Mouse (Mus musculus): ENCODE data around the gene Gpn2. TPM values are rescaled to one million over a fixed set of nuclear protein-coding genes. Genes with fewer than 3 reads are reported as not detected.

Gpn2 gene
- polyA plus RNA-seq, 1 experiment = 22.2 TPM

DNA sequence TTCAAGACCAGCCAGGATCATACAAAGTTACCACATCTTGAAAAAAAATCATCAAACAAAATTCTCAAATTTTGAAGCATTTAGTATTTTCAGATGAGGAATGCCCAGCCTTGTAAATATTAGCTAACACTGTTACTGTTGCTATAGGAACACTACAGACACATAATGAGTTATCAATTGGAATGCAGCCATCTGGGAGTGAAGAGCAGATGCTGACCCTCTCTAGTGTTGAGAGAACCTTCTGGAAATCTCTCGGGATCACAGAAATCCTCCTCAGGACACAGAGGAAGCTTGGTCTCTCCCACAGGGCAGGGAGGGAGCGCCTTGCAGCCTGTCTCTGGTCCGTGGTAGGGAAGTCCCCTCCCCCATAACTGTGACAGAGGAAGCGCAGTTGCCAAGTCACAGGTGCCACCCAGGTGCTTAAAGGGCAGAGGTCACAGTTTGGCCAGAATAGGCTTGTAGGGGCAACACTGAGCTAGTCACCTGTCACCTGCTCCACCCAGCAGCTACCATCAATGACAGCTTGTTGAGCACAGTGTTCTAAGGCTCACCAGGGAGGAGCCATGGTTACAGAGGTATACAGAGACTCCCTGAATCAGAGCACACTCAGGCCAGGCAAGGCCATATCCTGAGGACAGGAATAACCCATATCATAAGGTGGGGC lies 35.4 kb downstream of the Gpn2 start:
- TF ChIP-seq CTCF (IDR thresholded peaks at IDR 0.05; ENCODE audit: extremely low read depth, insufficient read depth, low read length) (no peak), POLR2A (IDR thresholded peaks at IDR 0.05; ENCODE audit: extremely low read depth, insufficient read depth, low read length) (no peak)
- Histone ChIP-seq H3K4me1 (ENCODE audit: control insufficient read depth, insufficient read depth, low read length) (peaks cover 2% of the 10 kb centered on the region; the same call in 1 of the 2 replicates), H3K27ac (ENCODE audit: insufficient read depth, low read length) (no peak overlapping the region), H3K4me3 (ENCODE audit: insufficient read depth, low read length) (no peak overlapping the region)

DNA sequence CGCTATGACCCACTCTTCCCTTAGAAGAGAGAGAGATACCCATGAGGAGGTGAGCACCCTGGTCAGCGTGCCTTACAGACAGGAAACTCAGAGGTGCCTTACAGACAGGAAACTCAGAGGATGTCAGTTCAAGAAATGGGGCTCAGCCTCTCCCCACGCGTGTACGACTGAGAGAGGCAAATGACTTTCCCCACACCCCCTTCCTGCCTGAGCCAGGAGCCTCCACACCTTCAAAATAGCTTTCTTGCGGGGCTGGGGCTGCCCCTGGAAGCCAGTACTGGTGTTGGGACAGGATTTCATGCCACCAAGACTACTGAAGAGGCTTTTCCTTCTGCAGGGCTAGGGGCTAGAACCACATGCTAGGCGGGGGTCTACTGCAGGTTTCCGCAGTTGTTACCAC lies 36.5 kb downstream of the Gpn2 start:
- no peak overlapping the region for H3K4me3 ChIP-seq (ENCODE audit: insufficient read depth, low read length)
- no peaks in the 10 kb centered on the region for H3K4me1 ChIP-seq (ENCODE audit: control insufficient read depth, insufficient read depth, low read length)
- no peak overlapping the region for H3K27ac ChIP-seq (ENCODE audit: insufficient read depth, low read length)
- TF ChIP-seq POLR2A (IDR thresholded peaks at IDR 0.05; ENCODE audit: extremely low read depth, insufficient read depth, low read length) (no peak), CTCF (IDR thresholded peaks at IDR 0.05; ENCODE audit: extremely low read depth, insufficient read depth, low read length) (no peak)

DNA sequence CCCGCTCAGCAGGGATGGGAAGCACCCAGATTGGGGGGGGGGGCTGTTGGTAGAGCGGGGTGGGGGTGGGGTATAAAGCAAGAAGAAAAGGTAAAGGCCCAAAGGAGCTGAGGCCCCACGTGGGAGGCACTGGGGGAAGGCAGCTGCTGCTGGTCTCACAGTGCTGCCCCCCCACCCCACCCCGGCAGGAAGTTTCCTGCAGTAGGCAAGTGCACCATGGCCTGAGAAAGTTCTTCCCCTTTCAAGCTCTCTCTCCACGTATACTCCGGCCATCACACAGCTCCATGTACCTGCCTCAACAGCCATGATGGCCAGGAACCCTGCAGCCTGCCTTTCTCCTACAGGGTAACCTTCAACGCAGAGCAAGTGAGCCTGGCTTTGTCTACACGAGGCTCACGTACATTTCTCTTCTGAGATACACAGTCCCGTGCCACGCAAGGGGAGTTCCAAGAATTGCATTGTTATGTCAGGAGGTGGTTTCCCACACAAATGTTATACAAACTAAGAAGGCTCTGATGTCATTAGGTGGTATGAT lies 38.1 kb downstream of the Gpn2 start:
- no peak overlapping the region for H3K4me3 ChIP-seq (ENCODE audit: insufficient read depth, low read length)
- TF ChIP-seq CTCF (IDR thresholded peaks at IDR 0.05; ENCODE audit: extremely low read depth, insufficient read depth, low read length) = no peak
- TF ChIP-seq POLR2A (IDR thresholded peaks at IDR 0.05; ENCODE audit: extremely low read depth, insufficient read depth, low read length) = no peak
- no peaks in the 10 kb centered on the region for H3K4me1 ChIP-seq (ENCODE audit: control insufficient read depth, insufficient read depth, low read length)
- no peak overlapping the region for H3K27ac ChIP-seq (ENCODE audit: insufficient read depth, low read length)

DNA sequence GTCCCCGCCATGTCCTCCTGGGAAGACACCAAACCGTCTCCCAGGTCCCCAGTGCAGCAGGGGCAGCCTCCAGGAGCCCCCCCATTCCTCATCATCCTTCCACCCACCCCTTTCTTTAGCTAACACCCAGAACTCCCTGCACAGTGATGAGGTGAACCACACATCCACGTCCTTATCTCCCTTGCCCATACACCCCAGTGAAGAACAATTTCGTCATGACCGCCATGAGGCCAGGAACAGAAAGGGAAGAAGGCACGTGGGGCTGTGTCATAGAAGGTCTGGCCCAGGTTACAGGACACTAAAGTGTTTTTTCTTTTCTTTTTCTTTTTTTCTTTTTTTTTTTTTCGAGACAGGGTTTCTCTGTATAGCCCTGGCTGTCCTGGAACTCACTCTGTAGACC lies 40.7 kb downstream of the Gpn2 start:
- TF ChIP-seq POLR2A (IDR thresholded peaks at IDR 0.05; ENCODE audit: extremely low read depth, insufficient read depth, low read length) (no peak), CTCF (IDR thresholded peaks at IDR 0.05; ENCODE audit: extremely low read depth, insufficient read depth, low read length) (no peak)
- H3K27ac ChIP-seq (ENCODE audit: insufficient read depth, low read length) = no peak overlapping the region

DNA sequence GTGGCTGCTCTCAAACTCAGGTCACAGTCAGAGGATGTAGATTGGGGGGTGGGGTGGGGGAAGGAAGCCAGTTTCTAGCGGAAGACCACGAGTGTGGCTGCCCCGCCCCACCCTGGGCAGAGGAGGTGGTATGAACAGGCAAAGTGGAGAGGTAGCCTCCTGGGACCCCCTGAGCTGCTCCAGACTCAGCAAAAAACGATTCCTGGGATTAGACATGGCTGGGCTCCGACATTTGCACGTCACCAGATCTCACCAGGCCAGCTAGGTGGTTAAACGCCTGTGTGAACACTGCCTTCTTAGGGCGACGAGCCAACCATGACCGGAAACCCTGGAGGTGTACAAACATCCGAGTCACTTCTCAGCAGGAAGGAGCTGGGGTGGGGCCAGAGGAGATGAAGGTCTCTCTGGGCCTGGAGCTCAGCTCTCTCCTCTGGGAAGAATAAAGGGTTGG lies 41.5 kb downstream of the Gpn2 start:
- Histone ChIP-seq H3K4me3 (ENCODE audit: insufficient read depth, low read length) (no peak overlapping the region), H3K27ac (ENCODE audit: insufficient read depth, low read length) (peak overlapping the region; percentile 19; the same call in 1 of the 2 replicates), H3K4me1 (ENCODE audit: control insufficient read depth, insufficient read depth, low read length) (no peaks in the 10 kb centered on the region)
- no peak for TF ChIP-seq CTCF (IDR thresholded peaks at IDR 0.05; ENCODE audit: extremely low read depth, insufficient read depth, low read length)
- TF ChIP-seq POLR2A (IDR thresholded peaks at IDR 0.05; ENCODE audit: extremely low read depth, insufficient read depth, low read length) = no peak

More for the DNA sequence above, 40.7 kb downstream of the Gpn2 start:
- H3K4me1 ChIP-seq (ENCODE audit: control insufficient read depth, insufficient read depth, low read length) = no peaks in the 10 kb centered on the region
- H3K4me3 ChIP-seq (ENCODE audit: insufficient read depth, low read length) = no peak overlapping the region

DNA sequence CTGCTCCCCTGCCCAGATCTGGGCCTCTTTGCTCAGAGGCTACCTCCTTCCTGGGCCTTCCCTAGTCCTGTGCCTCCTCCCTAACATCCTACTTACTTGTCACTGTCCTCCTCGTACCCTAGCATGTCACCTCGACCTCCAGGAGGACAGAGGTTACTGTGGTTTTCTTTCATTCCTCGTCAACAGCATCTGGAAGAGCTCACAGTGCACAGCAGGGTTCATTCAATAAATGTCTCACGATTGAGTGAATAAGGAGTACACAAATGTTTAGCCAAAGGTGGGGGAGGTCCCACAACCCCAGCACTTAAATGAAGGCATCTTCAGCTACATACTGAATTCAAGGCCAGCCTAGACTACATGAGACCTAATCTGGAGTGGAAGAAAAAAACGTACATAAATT lies 42.1 kb downstream of the Gpn2 start:
- H3K27ac ChIP-seq (ENCODE audit: insufficient read depth, low read length) = peak overlapping the region; percentile 19; the same call in 1 of the 2 replicates
- H3K4me3 ChIP-seq (ENCODE audit: insufficient read depth, low read length) = no peak overlapping the region
- TF ChIP-seq POLR2A (IDR thresholded peaks at IDR 0.05; ENCODE audit: extremely low read depth, insufficient read depth, low read length) = no peak
- no peak for TF ChIP-seq CTCF (IDR thresholded peaks at IDR 0.05; ENCODE audit: extremely low read depth, insufficient read depth, low read length)
- peaks cover 3% of the 10 kb centered on the region for H3K4me1 ChIP-seq (ENCODE audit: control insufficient read depth, insufficient read depth, low read length)

DNA sequence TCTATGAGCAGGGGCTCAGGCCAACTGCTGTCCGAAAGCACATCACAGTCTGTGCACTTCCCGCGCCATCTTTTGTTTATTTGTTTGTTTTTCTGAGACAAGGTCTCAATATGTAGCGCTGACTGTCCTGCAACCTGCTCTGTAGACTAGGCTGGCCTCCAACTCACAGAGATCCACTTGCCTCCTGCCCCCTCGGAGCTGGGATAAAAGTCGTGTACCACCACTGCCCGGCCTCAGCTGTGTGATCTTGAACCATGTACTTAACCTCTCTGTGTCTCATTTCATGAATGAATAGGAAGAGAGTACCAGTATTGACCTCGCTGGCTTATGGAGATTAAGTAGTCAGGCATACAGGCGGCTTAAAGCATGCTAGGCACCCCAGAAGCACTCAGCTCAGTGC lies 42.5 kb downstream of the Gpn2 start:
- peaks cover 5% of the 10 kb centered on the region for H3K4me1 ChIP-seq (ENCODE audit: control insufficient read depth, insufficient read depth, low read length)
- no peak for TF ChIP-seq CTCF (IDR thresholded peaks at IDR 0.05; ENCODE audit: extremely low read depth, insufficient read depth, low read length)
- TF ChIP-seq POLR2A (IDR thresholded peaks at IDR 0.05; ENCODE audit: extremely low read depth, insufficient read depth, low read length) = no peak
- no peak overlapping the region for H3K27ac ChIP-seq (ENCODE audit: insufficient read depth, low read length)
- no peak overlapping the region for H3K4me3 ChIP-seq (ENCODE audit: insufficient read depth, low read length)

DNA sequence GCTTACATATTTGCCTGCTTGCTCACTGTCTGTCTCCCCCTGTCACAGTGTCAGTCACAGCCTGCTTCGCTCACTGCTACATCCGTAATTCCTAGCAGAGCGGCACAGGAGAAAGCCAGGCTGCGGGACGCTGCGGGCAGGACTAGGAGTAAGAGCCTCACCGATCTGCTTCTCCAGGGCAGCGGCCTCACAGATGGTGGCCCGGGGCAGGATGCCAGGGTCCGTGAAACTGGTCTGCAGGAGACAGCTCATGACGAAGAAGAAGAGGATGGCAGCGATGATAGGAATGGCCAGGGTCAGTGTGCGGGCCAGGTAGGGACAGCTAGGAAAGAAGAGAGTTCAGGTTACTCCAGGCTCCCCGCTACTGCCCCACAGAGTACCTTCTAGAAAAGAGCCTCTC lies 42.9 kb downstream of the Gpn2 start:
- no peak overlapping the region for H3K27ac ChIP-seq (ENCODE audit: insufficient read depth, low read length)
- no peak for TF ChIP-seq CTCF (IDR thresholded peaks at IDR 0.05; ENCODE audit: extremely low read depth, insufficient read depth, low read length)
- no peak for TF ChIP-seq POLR2A (IDR thresholded peaks at IDR 0.05; ENCODE audit: extremely low read depth, insufficient read depth, low read length)

DNA sequence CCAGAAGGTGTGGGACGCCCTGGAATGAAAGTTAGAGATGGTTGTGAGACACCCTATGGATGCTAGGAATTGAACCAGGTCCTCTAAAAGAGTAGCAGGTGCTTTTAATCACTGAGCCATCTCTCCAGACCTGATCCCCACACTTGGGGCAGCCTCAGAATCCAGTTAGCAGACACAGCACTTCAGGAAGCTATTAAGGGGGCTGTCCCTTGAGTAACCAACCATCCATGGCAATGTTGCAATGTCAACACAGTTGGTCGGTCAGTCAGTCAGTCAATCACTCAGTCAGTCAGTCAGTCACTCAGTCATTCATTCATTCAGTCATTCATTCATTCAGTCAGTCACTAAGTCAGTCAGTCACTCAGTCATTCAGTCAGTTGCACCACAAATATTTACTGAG lies 44.4 kb downstream of the Gpn2 start:
- no peak for TF ChIP-seq CTCF (IDR thresholded peaks at IDR 0.05; ENCODE audit: extremely low read depth, insufficient read depth, low read length)
- no peak for TF ChIP-seq POLR2A (IDR thresholded peaks at IDR 0.05; ENCODE audit: extremely low read depth, insufficient read depth, low read length)
- no peak overlapping the region for H3K4me3 ChIP-seq (ENCODE audit: insufficient read depth, low read length)
- H3K4me1 ChIP-seq (ENCODE audit: control insufficient read depth, insufficient read depth, low read length) = peaks cover 7% of the 10 kb centered on the region
- no peak overlapping the region for H3K27ac ChIP-seq (ENCODE audit: insufficient read depth, low read length)

More for the DNA sequence above, 42.9 kb downstream of the Gpn2 start:
- Histone ChIP-seq H3K4me3 (ENCODE audit: insufficient read depth, low read length) (no peak overlapping the region), H3K4me1 (ENCODE audit: control insufficient read depth, insufficient read depth, low read length) (peaks cover 5% of the 10 kb centered on the region)

DNA sequence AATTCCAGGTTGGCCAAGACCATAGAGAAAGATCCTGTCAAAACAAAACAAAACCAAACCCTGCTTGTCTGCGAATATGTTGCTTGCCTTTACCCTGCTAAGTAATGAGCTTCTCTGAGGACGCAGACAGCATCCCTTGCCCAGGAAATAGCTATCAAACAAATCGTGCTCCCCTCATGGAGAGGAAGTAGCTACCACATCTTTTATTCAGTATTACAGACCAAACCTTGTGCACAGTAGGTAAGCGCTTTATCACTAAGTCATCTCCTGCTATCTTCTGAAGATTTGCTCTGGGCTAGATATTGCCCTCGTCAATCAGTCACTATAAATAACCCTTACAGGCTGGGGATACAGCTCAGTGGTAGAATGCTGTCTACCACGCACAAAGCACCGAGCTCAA lies 45.0 kb downstream of the Gpn2 start:
- H3K4me3 ChIP-seq (ENCODE audit: insufficient read depth, low read length) = no peak overlapping the region
- H3K4me1 ChIP-seq (ENCODE audit: control insufficient read depth, insufficient read depth, low read length) = peaks cover 7% of the 10 kb centered on the region
- H3K27ac ChIP-seq (ENCODE audit: insufficient read depth, low read length) = no peak overlapping the region
- TF ChIP-seq CTCF (IDR thresholded peaks at IDR 0.05; ENCODE audit: extremely low read depth, insufficient read depth, low read length) (no peak), POLR2A (IDR thresholded peaks at IDR 0.05; ENCODE audit: extremely low read depth, insufficient read depth, low read length) (no peak)

Data from cortical plate, adult 2 months (tissue).